Mouse (Mus musculus) embryonic facial prominence, embryonic 14.5 days (tissue): Measurements from ENCODE around the gene Ercc2. TPM values are rescaled to one million over a fixed set of nuclear protein-coding genes. Genes with fewer than 3 reads are reported as not detected.

ENCODE experiments used
- ATAC-seq: fragments of 200-750 bp; cut with Nextera tagmentation; 2 replicates; pipeline ENCODE4 v1.8.0; 2017; ENCODE audit warnings: low read depth, moderate number of reproducible peaks, moderate TSS enrichment
- DNase-seq: peaks from one replicate; pipeline ENCODE4 v3.0.0-alpha.2; 2015; ENCODE audit warnings: low spot score
- H3K27ac ChIP-seq: fragments of 300-500 bp; sonication (generic); replicated peaks from 2 replicates; pipeline ENCODE4 v1.5.1; 2014; ENCODE audit warnings: low read depth, mild to moderate bottlenecking, low read length, moderate library complexity
- H3K27me3 ChIP-seq: fragments of 300-500 bp; sonication (generic); replicated peaks from 2 replicates; pipeline ENCODE4 v1.6.1; 2014; ENCODE audit warnings: low read length; ENCODE audit not compliant: control insufficient read depth, insufficient read depth
- H3K36me3 ChIP-seq: fragments of 300-500 bp; sonication (generic); 2 replicates; pipeline ENCODE4 v1.6.1; 2014; ENCODE audit warnings: low read length, mixed read lengths; ENCODE audit not compliant: control insufficient read depth, insufficient read depth
- H3K4me1 ChIP-seq: fragments of 300-500 bp; sonication (generic); 2 replicates; pipeline ENCODE4 v1.6.1; 2014; ENCODE audit warnings: antibody characterized with exemption, low read length; ENCODE audit not compliant: control insufficient read depth, insufficient read depth
- H3K4me2 ChIP-seq: fragments of 300-500 bp; sonication (generic); 2 replicates; pipeline ENCODE4 v1.6.1; 2014; ENCODE audit warnings: low read depth, mild to moderate bottlenecking, low read length, moderate library complexity, mixed read lengths
- H3K4me3 ChIP-seq: fragments of 300-500 bp; sonication (generic); 2 replicates; pipeline ENCODE4 v1.5.1; 2014; ENCODE audit warnings: low read depth, mild to moderate bottlenecking, low read length
- H3K9ac ChIP-seq: fragments of 300-500 bp; sonication (generic); 2 replicates; pipeline ENCODE4 v1.6.1; 2014; ENCODE audit warnings: low read depth, mild to moderate bottlenecking, low read length, moderate library complexity, mixed read lengths
- H3K9me3 ChIP-seq: fragments of 300-500 bp; sonication (generic); 2 replicates; pipeline ENCODE4 v1.6.1; 2016; ENCODE audit warnings: low read length; ENCODE audit not compliant: control insufficient read depth
- WGBS: fragments of 180-500 bp; shearing (Covaris S2); extraction: QIAGEN DNeasy Blood & Tissue Kit; methylation state at CpG from one replicate; pipeline ENCODE4 v1.1.7; 2014; 5-methylcytosine and 5-hydroxymethylcytosine counted together
- polyA plus RNA-seq: library from polyadenylated mRNA; unstranded; fragments of >200 nt; fragmentation: Nextera tagmentation; extraction: Ambion mirVana; gene quantifications from 2 replicates; pipeline ENCODE4 v1.2.1, GENCODE M21; 2014

The Ercc2 gene
- polyA plus RNA-seq, 1 experiment from 2014 or later, result 10.9 TPM

DNA sequence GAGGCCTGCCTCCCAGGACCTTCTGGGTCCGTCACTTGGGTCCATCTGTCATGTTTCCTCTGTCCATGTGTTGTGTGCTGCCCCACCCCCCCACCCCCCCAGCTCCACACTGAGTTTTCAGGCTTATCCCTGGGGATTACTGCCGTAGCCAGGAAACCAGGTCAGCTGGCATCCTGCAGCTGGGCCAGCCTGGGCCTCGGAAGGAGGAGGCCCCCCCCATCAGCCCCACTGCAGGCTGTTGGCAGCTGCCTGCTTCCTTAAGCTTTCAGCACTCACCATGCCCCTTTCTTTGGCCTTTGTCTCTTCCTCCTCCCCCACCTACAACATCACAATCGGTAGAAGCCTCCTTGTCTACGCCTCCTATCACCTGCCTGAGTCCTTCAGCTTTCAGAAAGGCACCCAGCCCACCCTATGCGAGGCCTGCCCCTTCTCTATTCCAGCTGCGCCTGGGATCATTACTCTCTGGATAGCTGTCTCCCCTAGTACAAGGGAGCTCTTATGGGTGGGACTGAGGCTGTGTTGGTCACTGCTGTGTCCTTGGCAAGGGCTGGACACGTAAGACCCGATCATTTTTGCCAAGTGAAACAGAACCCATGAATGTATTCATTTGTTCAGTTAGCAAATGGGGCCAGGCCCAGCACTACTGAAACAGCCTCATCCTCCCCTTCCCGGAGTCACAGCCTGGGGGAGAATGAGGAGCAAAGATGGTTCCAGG lies 7.0 kb downstream of the Ercc2 start:
- H3K36me3 ChIP-seq, result peaks cover 96% of the 10 kb centered on the region
- ATAC-seq (peak; percentile 44; the same call in 1 of the 2 replicates), DNase-seq (peak; percentile 74)
- no peaks in the 10 kb centered on the region for H3K27me3 ChIP-seq
- no peak overlapping the region for H3K4me2 ChIP-seq
- WGBS, result 76% methylated on average over 9 of the region's 10 CpGs
- no peak overlapping the region; the same call in 1 of the 2 replicates for H3K27ac ChIP-seq
- H3K9ac ChIP-seq, result no peak overlapping the region
- H3K4me1 ChIP-seq, result no peaks in the 10 kb centered on the region
- no peaks in the 10 kb centered on the region for H3K9me3 ChIP-seq
- H3K4me3 ChIP-seq, result no peak overlapping the region

DNA sequence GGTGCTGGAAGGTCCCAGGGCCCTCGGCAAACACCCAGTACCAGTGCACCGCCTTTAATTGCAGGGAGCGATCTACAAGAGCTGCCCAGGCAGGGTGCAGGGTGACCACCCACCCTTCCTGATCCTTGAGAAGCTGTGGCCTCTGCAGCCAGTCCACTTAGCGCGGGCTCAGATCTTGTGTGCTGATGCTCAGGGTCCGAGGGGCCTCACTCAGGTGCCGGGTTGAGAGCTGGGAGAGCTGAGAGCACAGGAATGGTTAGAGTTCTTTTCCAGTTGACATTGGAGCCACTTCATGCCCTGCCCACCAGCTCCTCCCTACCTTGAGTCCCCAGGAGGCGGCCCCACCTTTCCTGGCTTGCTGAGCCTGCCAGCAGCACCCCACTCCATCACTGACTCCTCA lies 12.7 kb downstream of the Ercc2 start:
- Histone ChIP-seq H3K9ac (no peak overlapping the region), H3K4me3 (no peak overlapping the region), H3K9me3 (no peaks in the 10 kb centered on the region), H3K4me2 (no peak overlapping the region), H3K27me3 (peaks cover 4% of the 10 kb centered on the region; the same call in 1 of the 2 replicates), H3K36me3 (peaks cover 66% of the 10 kb centered on the region), H3K4me1 (peaks cover 2% of the 10 kb centered on the region; the same call in 1 of the 2 replicates), H3K27ac (no peak overlapping the region)
- 85% methylated on average over 6 of the region's 8 CpGs for whole genome bisulfite sequencing
- ATAC-seq, result no peak
- no peak for DNase-seq

DNA sequence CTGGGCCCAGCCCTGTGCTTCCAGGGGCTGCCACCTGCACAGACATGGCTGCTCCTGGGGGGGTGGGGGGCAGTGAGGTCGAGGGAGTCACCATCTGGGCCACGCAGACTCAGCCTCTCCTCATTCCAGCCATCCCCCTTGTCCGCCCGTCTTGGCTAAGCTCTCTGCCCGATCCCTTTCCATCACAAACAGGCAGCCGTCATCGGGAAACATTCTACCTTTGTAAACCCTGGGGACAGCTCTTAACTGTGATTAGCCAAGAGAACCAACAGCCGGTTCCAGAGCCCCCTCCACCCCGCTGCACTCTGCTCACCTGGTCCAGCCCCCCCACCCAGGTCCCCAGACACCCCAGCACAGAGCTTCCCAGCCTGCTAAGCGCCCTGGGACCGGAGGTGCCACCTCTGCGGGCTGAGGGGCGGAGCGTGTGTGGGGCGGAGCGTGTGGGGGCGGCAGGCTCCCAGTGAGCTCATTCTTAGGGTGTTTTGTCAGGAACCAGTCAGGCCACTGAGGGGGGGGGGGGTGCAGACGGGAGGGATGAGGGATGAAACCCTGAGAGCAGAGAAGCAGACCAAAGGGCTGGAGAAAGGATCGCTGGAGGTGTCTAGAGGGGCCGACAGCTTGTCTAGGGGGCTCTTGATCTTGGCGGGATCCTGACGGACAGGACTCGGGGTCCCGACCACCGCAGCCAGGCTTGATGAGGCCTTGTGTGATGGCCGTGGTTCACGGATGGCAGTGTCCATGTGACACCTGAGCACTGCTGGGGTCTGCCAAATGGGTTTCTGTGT lies 17.9 kb downstream of the Ercc2 start:
- Histone ChIP-seq H3K36me3 (peaks cover 14% of the 10 kb centered on the region), H3K4me2 (peak overlapping the region; percentile 55), H3K27me3 (peaks cover 43% of the 10 kb centered on the region), H3K4me1 (peaks cover 5% of the 10 kb centered on the region; the same call in 1 of the 2 replicates), H3K27ac (peak overlapping the region; percentile 55), H3K4me3 (peak overlapping the region; percentile 28), H3K9ac (peak overlapping the region; percentile 55), H3K9me3 (peaks cover 7% of the 10 kb centered on the region; the same call in 1 of the 2 replicates)
- WGBS, result 3% methylated on average over 26 of the region's 27 CpGs
- ATAC-seq, result peak; percentile 72
- peak; percentile 72 for DNase-seq

DNA sequence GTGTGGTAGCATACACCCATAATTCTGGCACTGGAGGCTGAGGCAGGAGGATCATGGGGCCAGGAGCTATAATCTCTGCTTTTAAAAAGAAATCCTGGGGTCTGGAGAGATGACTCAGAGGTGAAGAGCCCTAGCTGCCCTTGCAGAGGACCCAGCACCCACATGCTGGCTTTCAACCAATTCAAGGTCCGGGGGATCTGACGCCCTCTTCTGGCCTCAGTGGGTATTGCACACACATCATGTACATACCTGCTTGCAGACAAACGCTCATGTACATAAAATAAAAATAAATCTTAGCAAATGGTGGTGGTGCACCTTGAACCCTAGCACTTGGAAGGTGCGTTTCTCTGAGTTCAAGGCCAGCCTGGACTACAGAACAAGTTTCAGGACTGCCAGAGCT lies 19.1 kb downstream of the Ercc2 start:
- Histone ChIP-seq H3K4me2 (no peak overlapping the region), H3K9ac (no peak overlapping the region), H3K4me3 (no peak overlapping the region), H3K4me1 (peaks cover 5% of the 10 kb centered on the region; the same call in 1 of the 2 replicates), H3K27ac (no peak overlapping the region), H3K36me3 (peaks cover 1% of the 10 kb centered on the region; the same call in 1 of the 2 replicates), H3K27me3 (peaks cover 49% of the 10 kb centered on the region), H3K9me3 (peaks cover 7% of the 10 kb centered on the region; the same call in 1 of the 2 replicates)
- ATAC-seq, result no peak
- 84% methylated on average over 4 of the region's 4 CpGs for WGBS
- DNase-seq, result no peak

DNA sequence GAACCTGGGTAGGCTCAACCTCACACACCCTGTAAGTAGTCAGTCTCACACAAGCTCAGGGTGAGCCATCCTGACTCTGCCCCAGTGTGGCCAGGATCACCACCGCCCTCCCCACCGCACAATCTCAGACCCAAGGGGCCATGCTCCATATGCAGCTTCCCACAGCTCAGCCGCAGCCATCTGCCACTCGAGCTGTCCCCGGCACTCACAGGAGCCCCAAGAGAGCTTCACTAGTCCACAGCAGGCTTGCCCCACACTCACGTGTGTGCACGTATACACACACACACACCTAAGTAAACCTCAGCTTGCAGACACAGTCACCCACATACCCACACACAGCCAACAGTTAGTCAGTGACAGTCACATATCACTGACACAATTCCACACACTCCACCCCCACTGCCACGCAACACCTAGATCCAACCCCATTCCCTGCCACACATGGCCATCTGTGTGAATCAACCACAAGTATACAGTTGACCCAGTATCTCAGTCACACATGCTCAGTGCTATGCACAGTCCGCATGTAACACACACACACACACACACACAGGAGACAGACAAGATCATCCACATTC lies 20.8 kb downstream of the Ercc2 start:
- Histone ChIP-seq H3K27me3 (peaks cover 49% of the 10 kb centered on the region), H3K4me1 (peaks cover 5% of the 10 kb centered on the region; the same call in 1 of the 2 replicates), H3K9me3 (peaks cover 7% of the 10 kb centered on the region; the same call in 1 of the 2 replicates), H3K4me2 (no peak overlapping the region), H3K36me3 (no peaks in the 10 kb centered on the region), H3K9ac (no peak overlapping the region), H3K27ac (no peak overlapping the region), H3K4me3 (no peak overlapping the region)
- DNase-seq, result no peak
- no peak for ATAC-seq
- 79% methylated on average over 8 of the region's 9 CpGs for WGBS

DNA sequence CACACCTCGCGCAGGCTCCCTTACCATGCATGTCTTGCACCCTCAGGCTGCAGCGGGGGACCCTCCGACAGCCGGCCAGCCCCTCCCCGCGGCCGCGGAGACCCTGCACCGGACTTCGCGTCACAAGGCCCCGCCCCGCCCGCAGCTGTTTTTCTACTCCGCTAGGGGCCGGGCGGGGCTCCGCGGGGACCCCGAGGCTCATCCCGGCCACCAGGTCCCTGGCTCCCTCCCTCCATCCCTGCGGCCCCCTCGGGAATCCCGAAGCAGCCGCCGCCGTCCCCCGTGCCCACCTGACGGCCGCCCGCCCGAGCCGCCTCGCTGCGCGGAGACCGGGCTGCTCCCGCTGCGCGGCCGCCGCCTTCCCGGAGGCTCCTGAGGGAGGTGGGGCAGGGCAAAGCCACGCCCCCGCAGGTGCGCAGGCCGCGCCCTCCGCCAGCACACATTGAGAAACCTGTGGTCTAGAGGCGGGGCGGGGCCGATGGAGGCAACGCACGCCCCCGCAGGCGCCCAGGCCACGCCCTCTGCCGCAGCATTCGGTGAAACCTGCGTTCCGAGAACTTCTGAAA lies 22.0 kb downstream of the Ercc2 start, which contains the start of gene Klc3:
Gene Klc3, minus strand, starts transcription at position 374 of the 566 bp plus-strand sequence.
- Histone ChIP-seq H3K4me1 (peaks cover 5% of the 10 kb centered on the region; the same call in 1 of the 2 replicates), H3K36me3 (no peaks in the 10 kb centered on the region), H3K27ac (no peak within 1 kb of the TSS), H3K9ac (peak within 1 kb of the TSS; percentile 60), H3K4me2 (peak within 1 kb of the TSS; percentile 95), H3K4me3 (peak within 1 kb of the TSS; percentile 58), H3K9me3 (peaks cover 7% of the 10 kb centered on the region; the same call in 1 of the 2 replicates), H3K27me3 (peaks cover 49% of the 10 kb centered on the region)
- 1% methylated on average over 38 of the region's 62 CpGs for WGBS
- ATAC-seq, result peak; percentile 66
- DNase-seq, result peak; percentile 87

DNA sequence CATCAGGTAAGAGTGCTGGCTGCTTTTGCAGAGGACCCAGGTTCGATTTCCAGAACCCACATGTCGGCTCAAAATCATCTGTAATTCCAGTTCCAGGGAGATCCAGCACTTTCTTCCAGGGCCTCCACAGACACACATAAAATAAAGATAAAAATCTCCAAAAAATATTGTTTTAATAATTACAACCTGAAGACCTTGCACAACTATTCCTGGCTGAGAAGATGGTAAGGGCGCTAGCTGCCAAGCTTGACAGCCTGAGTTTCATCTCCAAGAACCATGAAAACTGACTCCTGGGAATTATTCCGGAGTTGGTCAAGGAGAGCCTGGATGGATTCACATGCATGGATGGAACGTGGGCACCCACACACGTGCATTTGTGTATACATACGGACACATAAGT lies 22.7 kb downstream of the Ercc2 start, which contains the start of gene Ckm:
Gene Ckm, plus strand, starts transcription at position 301 of the 400 bp plus-strand sequence.
- no peaks in the 10 kb centered on the region for H3K36me3 ChIP-seq
- H3K9me3 ChIP-seq, result peaks cover 7% of the 10 kb centered on the region; the same call in 1 of the 2 replicates
- H3K27ac ChIP-seq, result no peak within 1 kb of the TSS
- WGBS, result 51% methylated on average over 7 of the region's 7 CpGs
- DNase-seq, result no peak
- H3K4me3 ChIP-seq, result peak within 1 kb of the TSS; percentile 58
- no peak for ATAC-seq
- H3K9ac ChIP-seq, result peak within 1 kb of the TSS; percentile 60
- peaks cover 45% of the 10 kb centered on the region for H3K27me3 ChIP-seq
- H3K4me1 ChIP-seq, result peaks cover 4% of the 10 kb centered on the region; the same call in 1 of the 2 replicates
- peak within 1 kb of the TSS; percentile 95 for H3K4me2 ChIP-seq

DNA sequence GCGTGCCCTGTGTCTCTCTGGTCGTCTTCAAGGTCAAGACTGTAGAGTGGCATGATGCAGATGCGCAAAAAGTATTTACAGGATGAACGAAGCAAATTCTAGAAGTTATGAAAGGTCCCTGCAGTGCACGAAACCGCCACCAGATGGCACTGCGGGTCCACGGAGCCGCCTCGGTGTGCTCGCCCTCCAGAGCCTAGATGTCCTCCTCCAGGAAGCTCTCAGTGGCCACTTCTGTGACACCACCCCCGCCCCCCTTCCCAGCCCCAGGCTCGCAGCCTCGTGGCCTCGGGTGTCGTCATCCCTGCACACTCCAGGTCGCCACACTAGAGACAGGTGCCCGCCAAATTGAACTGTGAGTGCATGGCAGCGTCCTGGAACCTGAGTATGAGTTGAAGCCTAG lies 23.6 kb downstream of the Ercc2 start:
- H3K9ac ChIP-seq, result peak overlapping the region; percentile 14; the same call in 1 of the 2 replicates
- H3K9me3 ChIP-seq, result peaks cover 7% of the 10 kb centered on the region; the same call in 1 of the 2 replicates
- 0 out of 2 replicates have a peak, but pooled peaks have one; percentile 20 for ATAC-seq

More for the DNA sequence above, 23.6 kb downstream of the Ercc2 start:
- WGBS, result 3% methylated on average over 18 of the region's 19 CpGs
- Histone ChIP-seq H3K4me3 (no peak overlapping the region), H3K36me3 (no peaks in the 10 kb centered on the region), H3K27me3 (peaks cover 38% of the 10 kb centered on the region), H3K4me2 (peak overlapping the region; percentile 49), H3K4me1 (no peaks in the 10 kb centered on the region; the same call in 1 of the 2 replicates), H3K27ac (no peak overlapping the region)
- DNase-seq, result peak; percentile 61
